Mouse (Mus musculus): ENCODE data around the gene Cd4. TPM values are rescaled to one million over a fixed set of nuclear protein-coding genes. Genes with fewer than 3 reads are reported as not detected.

Cd4 gene
- total and polyA plus RNA-seq, 3 experiments, result not detected

DNA sequence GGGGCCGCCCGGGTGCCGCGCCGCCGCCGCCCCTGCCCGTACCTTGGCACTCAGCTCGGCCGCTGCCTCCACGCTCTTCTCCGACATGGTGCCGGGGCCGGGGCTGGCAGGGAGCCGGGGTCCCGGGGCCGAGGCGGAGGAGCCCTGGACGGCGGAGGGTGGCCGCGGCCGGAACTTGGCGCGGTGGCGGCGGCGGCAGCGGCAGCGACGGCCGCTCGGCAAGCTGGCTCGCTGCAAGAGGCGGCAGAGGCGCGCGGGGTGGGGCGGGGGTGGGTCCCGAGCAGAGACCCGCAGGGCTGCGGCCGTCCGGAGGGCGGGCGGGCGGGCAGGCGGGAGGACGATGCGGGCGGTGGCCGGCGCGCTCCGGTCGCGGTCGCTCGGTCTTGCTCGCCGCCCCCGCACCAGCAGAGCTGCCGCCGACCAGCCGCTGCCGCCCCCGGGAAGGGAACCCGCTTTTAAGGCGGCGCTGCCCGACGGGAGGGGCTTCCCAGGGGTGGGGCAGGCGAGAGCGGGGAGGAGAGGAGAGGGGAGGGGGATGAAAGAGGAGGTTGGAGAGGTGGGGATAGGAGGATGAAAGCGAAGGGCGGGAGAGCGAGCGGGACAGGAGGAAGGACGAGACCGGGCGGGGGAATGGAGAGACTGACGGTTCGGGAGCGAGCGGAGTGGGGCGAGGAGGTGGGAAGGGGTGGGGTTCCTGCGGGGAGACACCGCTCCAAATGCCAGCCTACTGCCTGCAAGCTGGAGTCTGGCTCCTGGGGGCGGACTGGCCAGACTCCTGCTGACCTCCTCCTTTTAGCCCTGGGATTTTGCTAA, 29.7 kb upstream of the Cd4 start:
- peaks cover 6% of the 10 kb centered on the region; the same call in 1 of the 2 replicates for H3K79me2 ChIP-seq (ENCODE audit: control insufficient read depth, insufficient read depth, low read length, poor library complexity)
- peak overlapping the region; percentile 94 for H3K9ac ChIP-seq (ENCODE audit: control insufficient read depth, low read depth, low read length, poor library complexity, severe bottlenecking)
- peaks cover 28 to 56% of the 10 kb centered on the region in 2 experiments for H3K4me1 ChIP-seq (ENCODE audit: control insufficient read depth in 1 of 2, insufficient read depth in 2 of 2, low read length in 2 of 2)
- H3K4me3 ChIP-seq (ENCODE audit: control insufficient read depth in 1 of 2, insufficient read depth in 1 of 2, low read depth in 2 of 2, low read length in 2 of 2), result peak overlapping the region; percentile 54 to 75
- DNase-seq (ENCODE audit: low read depth, low spot score), result peak; percentile 84
- peak overlapping the region; percentile 36; the same call in 1 of the 2 replicates for H3K27ac ChIP-seq (ENCODE audit: control insufficient read depth, low read depth, low read length)
- no peaks in the 10 kb centered on the region for H3K9me3 ChIP-seq (replicated peaks; ENCODE audit: insufficient read depth, low read length)
- peaks cover 0 to 42% of the 10 kb centered on the region in 2 experiments; a peak in 2 of 4 replicates for H3K36me3 ChIP-seq (ENCODE audit: control insufficient read depth in 1 of 2, insufficient read depth in 2 of 2, low read length in 2 of 2)
- no peaks in the 10 kb centered on the region for H3K27me3 ChIP-seq (ENCODE audit: control insufficient read depth in 1 of 2, insufficient read depth in 2 of 2, low read length in 2 of 2)
- 0 out of 2 replicates have a peak, but pooled peaks have one; percentile 34 for TF ChIP-seq UBTF (IDR thresholded peaks at IDR 0.05; ENCODE audit: borderline replicate concordance, insufficient read depth, low read depth, low read length)
- TF ChIP-seq EP300 (IDR thresholded peaks at IDR 0.05; ENCODE audit: low read depth in 1 of 2, low read length in 2 of 2), result no peak
- no peak for TF ChIP-seq ZKSCAN1 (IDR thresholded peaks at IDR 0.05; ENCODE audit: low read depth, low read length)
- TF ChIP-seq MYC (IDR thresholded peaks at IDR 0.05; ENCODE audit: low read depth, low read length), result no peak
- no peak for TF ChIP-seq RAD21 (IDR thresholded peaks at IDR 0.05; ENCODE audit: low read depth, low read length)
- no peak for TF ChIP-seq GATA1 (IDR thresholded peaks at IDR 0.05; ENCODE audit: low read depth, low read length)
- peak; percentile 37 for TF ChIP-seq HCFC1 (IDR thresholded peaks at IDR 0.05; ENCODE audit: low read depth, low read length)
- no peak for TF ChIP-seq KAT2A (conservative IDR thresholded peaks at IDR 0.05; ENCODE audit: low read depth, low read length)
- TF ChIP-seq SMC3 (IDR thresholded peaks at IDR 0.05; ENCODE audit: low read depth, low read length), result no peak
- no peak; the same call in 1 of the 2 replicates for TF ChIP-seq TCF12 (IDR thresholded peaks at IDR 0.05; ENCODE audit: low read depth, low read length)
- TF ChIP-seq ETS1 (IDR thresholded peaks at IDR 0.05; ENCODE audit: low read depth, low read length), result no peak; the same call in 1 of the 2 replicates
- no peak for TF ChIP-seq E2F4 (IDR thresholded peaks at IDR 0.05; ENCODE audit: borderline replicate concordance, low read depth, low read length)
- no peak for TF ChIP-seq ZNF384 (IDR thresholded peaks at IDR 0.05; ENCODE audit: low read depth, low read length)
- TF ChIP-seq MXI1 (IDR thresholded peaks at IDR 0.05; ENCODE audit: low read depth, low read length), result peak; percentile 23; the same call in 1 of the 2 replicates
- 0 out of 2 replicates have a peak, but pooled peaks have one; percentile 8 for TF ChIP-seq NRF1 (IDR thresholded peaks at IDR 0.05; ENCODE audit: insufficient read depth, low read depth, low read length, poor library complexity, severe bottlenecking)
- TF ChIP-seq USF2 (IDR thresholded peaks at IDR 0.05; ENCODE audit: borderline replicate concordance in 1 of 2, insufficient read depth in 1 of 2, low read depth in 1 of 2, low read length in 2 of 2), result no peak
- TF ChIP-seq POLR2AphosphoS5 (IDR thresholded peaks at IDR 0.05; ENCODE audit: borderline replicate concordance, low read depth, low read length), result no peak
- peak; percentile 60 for TF ChIP-seq NELFE (IDR thresholded peaks at IDR 0.05; ENCODE audit: low read depth, low read length)
- peak; percentile 51; the same call in 1 of the 2 replicates for TF ChIP-seq POLR2AphosphoS2 (IDR thresholded peaks at IDR 0.05; ENCODE audit: low read length)
- TF ChIP-seq ELF1 (IDR thresholded peaks at IDR 0.05; ENCODE audit: low read depth, low read length), result 0 out of 2 replicates have a peak, but pooled peaks have one; percentile 40
- TF ChIP-seq SIN3A (IDR thresholded peaks at IDR 0.05; ENCODE audit: low read length), result peak; percentile 58
- TF ChIP-seq ZC3H11A (IDR thresholded peaks at IDR 0.05; ENCODE audit: low read depth, low read length), result no peak
- TF ChIP-seq TAL1 (IDR thresholded peaks at IDR 0.05; ENCODE audit: low read length), result no peak
- no peak for TF ChIP-seq MAFK (IDR thresholded peaks at IDR 0.05; ENCODE audit: borderline replicate concordance, low read depth, low read length)
- no peak for TF ChIP-seq USF1 (IDR thresholded peaks at IDR 0.05; ENCODE audit: low read depth, low read length)
- TF ChIP-seq MEF2A (IDR thresholded peaks at IDR 0.05; ENCODE audit: extremely low read depth, insufficient replicate concordance, low read depth, low read length, poor library complexity, severe bottlenecking), result no peak
- TF ChIP-seq CTCF (IDR thresholded peaks at IDR 0.05 in 2 of 3, conservative IDR thresholded peaks at IDR 0.05 in 1 of 3; ENCODE audit: control insufficient read depth in 1 of 3, insufficient read depth in 1 of 3, low read depth in 2 of 3, low read length in 3 of 3, poor library complexity in 1 of 3, severe bottlenecking in 1 of 3), result 0 out of 6 replicates have a peak, but pooled peaks of 1 of the 3 experiments have one; percentile 3
- TF ChIP-seq POLR2A (IDR thresholded peaks at IDR 0.05; ENCODE audit: control insufficient read depth in 1 of 2, insufficient read depth in 1 of 2, low read depth in 1 of 2, low read length in 2 of 2, poor library complexity in 1 of 2), result peak; percentile 52 to 63; a peak in 3 of 4 replicates
- TF ChIP-seq MAX (IDR thresholded peaks at IDR 0.05; ENCODE audit: low read length), result no peak
- peak; percentile 32; the same call in 1 of the 2 replicates for TF ChIP-seq RCOR1 (IDR thresholded peaks at IDR 0.05; ENCODE audit: low read depth, low read length)
- TF ChIP-seq TBP (IDR thresholded peaks at IDR 0.05; ENCODE audit: low read depth, low read length), result peak; percentile 27; the same call in 1 of the 2 replicates
- TF ChIP-seq CHD1 (IDR thresholded peaks at IDR 0.05; ENCODE audit: low read depth, low read length), result no peak
- TF ChIP-seq MAZ (IDR thresholded peaks at IDR 0.05; ENCODE audit: low read depth, low read length), result peak; percentile 99
- TF ChIP-seq MYB (IDR thresholded peaks at IDR 0.05; ENCODE audit: low read depth, low read length), result no peak

Data from MEL (cell line).